Mouse (Mus musculus) hematopoietic multipotent progenitor cell, adult 10-12 weeks (in vitro differentiated cells): ENCODE data around the gene Gm13275. TPM values are rescaled to one million over a fixed set of nuclear protein-coding genes. Genes with fewer than 3 reads are reported as not detected.

Source experiments
- polyA plus RNA-seq: library from polyadenylated mRNA; stranded (reverse); fragments of >175 nt; gene quantifications from 2 replicates; pipeline ENCODE4 v1.2.3, GENCODE M21; 2012; ENCODE audit warnings: low replicate concordance

The Gm13275 gene
- polyA plus RNA-seq, 1 experiment = not detected

Other genes starting within 250 kb of the Gm13275 start
- gene Ifna15, start 236.2 kb upstream of the Gm13275 start, polyA plus RNA-seq = not detected in 2 replicates
- gene Ifna14, start 222.7 kb upstream of the Gm13275 start, polyA plus RNA-seq = not detected in 2 replicates
- not detected in 2 replicates for gene Ifna9, start 202.1 kb upstream of the Gm13275 start, polyA plus RNA-seq
- not detected in 2 replicates for gene Ifna12, start 191.1 kb upstream of the Gm13275 start, polyA plus RNA-seq
- not detected in 2 replicates for gene C87499, start 160.1 kb upstream of the Gm13275 start, polyA plus RNA-seq
- gene Ifna13, start 150.0 kb upstream of the Gm13275 start, polyA plus RNA-seq = not detected in 2 replicates
- not detected in 2 replicates for gene Ifna16, start 117.6 kb upstream of the Gm13275 start, polyA plus RNA-seq
- not detected in 2 replicates for gene Ifna2, start 110.6 kb upstream of the Gm13275 start, polyA plus RNA-seq
- gene Ifnab, start 103.1 kb upstream of the Gm13275 start, polyA plus RNA-seq = not detected in 2 replicates
- 0.11 and 0.58 TPM in 2 replicates for gene Gm26566, start 72.7 kb upstream of the Gm13275 start, polyA plus RNA-seq
- gene Klhl9, start 72.0 kb upstream of the Gm13275 start, polyA plus RNA-seq = 6.5 and 7.8 TPM in 2 replicates
- not detected in 2 replicates for gene Gm13271, start 39.6 kb upstream of the Gm13275 start, polyA plus RNA-seq
- not detected in 2 replicates for gene Gm13283, start 34.4 kb upstream of the Gm13275 start, polyA plus RNA-seq
- gene Gm13290, start 20.7 kb upstream of the Gm13275 start, polyA plus RNA-seq = not detected in 2 replicates
- gene Gm13289, start 17.6 kb upstream of the Gm13275 start, polyA plus RNA-seq = not detected in 2 replicates
- not detected in 2 replicates for gene Gm13272, start 14.6 kb upstream of the Gm13275 start, polyA plus RNA-seq
- not detected in 2 replicates for gene Ifnz, start 12.4 kb upstream of the Gm13275 start, polyA plus RNA-seq
- gene Gm13276, start 8.8 kb upstream of the Gm13275 start, polyA plus RNA-seq = not detected in 2 replicates
- not detected in 2 replicates for gene Gm13277, start 5.9 kb upstream of the Gm13275 start, polyA plus RNA-seq
- not detected in 2 replicates for gene Gm13278, start 2.9 kb upstream of the Gm13275 start, polyA plus RNA-seq
- not detected in 2 replicates for gene Gm13279, start 2.9 kb downstream of the Gm13275 start, polyA plus RNA-seq
- not detected in 2 replicates for gene Gm13285, start 5.2 kb downstream of the Gm13275 start, polyA plus RNA-seq
- gene Gm13287, start 8.8 kb downstream of the Gm13275 start, polyA plus RNA-seq = not detected in 2 replicates
- not detected in 2 replicates for gene Gm13288, start 11.0 kb downstream of the Gm13275 start, polyA plus RNA-seq
- gene Ifna7, start 21.7 kb downstream of the Gm13275 start, polyA plus RNA-seq = not detected in 2 replicates
- gene Ifna11, start 25.5 kb downstream of the Gm13275 start, polyA plus RNA-seq = not detected in 2 replicates
- gene Ifna6, start 32.9 kb downstream of the Gm13275 start, polyA plus RNA-seq = not detected in 2 replicates
- not detected in 2 replicates for gene Ifna5, start 41.0 kb downstream of the Gm13275 start, polyA plus RNA-seq
- gene Ifna4, start 47.4 kb downstream of the Gm13275 start, polyA plus RNA-seq = not detected in 2 replicates
- gene Ifna1, start 55.6 kb downstream of the Gm13275 start, polyA plus RNA-seq = not detected in 2 replicates
- not detected in 2 replicates for gene Ifne, start 85.7 kb downstream of the Gm13275 start, polyA plus RNA-seq